Mouse (Mus musculus) T-cell, adult 2 months (primary cell): ENCODE data around the gene Antxr1.

ENCODE experiments used
- DNase-seq: peaks from one replicate; pipeline ENCODE4 v3.0.0; 2022; ENCODE audit warnings: low spot score

Antxr1 gene

DNA sequence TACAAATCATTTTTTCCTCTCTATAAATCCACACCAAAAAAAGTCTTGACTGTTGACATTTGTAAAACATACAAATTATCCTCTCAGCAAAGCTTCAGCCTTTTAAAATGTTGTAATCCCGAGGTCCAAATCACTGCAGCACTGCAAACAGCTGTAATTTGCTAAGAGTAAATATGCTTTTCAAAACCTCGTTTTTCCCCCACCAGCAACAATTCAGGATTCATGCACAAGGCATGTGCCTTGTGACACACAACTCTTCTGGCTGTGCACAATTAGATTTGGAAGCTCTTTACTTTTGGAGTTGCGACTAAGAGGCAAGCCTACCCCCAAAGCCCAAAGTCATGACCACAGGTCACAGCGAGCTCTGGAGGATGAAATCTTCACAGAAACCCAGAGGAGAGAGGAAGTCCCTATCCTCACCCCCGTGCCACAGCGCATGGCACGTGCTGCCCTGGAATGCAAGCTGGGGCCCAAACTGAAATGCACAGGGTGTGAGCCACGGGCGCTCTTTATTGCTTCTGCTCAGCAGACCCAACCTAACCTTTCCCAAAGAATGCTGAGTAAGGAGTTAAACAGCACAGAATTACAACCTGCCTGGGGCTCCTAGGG is 87.3 kb downstream of the Antxr1 start:
- DNase-seq: no peak

DNA sequence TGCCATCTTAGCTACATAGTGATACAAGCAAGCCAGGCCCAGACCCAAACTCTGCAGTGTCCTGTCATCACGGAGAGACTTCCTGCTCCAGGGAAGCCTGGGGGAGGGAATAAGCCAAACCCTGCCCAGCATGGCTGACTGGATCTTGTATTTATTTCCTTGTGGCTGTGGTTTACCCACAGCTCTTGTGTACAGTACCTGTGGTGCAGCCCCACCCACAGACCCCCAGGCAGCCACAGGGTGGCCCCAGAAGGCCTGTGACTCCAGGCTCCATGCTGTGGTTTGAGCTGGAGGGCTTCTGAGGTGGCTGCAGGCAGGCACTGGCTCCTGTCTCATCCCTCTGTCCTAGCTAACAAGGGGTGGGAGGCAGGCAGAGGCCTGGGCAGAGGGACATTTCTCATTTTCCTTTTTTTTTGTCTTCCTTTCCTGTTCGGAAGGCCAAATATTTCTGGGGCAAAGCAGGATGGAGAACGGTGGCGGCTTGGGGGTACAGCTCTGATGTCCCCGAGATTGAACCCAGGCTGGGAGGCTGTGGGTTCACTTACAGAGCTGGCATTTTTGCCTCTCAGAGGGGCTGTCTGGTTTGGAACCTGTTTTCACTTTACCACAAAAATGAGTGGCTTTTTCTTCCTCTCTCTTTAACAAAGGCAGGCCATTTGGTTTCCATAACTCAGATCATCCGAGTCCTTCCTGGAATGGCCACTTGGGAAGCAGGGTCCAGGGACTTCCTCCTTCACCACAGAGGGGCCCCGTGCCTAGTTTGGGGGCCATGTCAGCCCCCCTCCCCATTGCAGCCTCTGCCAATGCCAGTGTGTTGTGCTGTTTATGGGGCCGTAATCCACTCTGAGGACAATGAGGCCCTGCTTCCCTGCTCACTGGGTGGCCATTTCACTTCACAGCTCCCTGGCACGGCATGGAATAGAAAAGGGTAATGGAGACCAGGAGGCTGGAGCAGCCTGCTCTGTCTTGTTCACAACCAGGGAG is 91.2 kb downstream of the Antxr1 start:
- peak; percentile 12 for DNase-seq

DNA sequence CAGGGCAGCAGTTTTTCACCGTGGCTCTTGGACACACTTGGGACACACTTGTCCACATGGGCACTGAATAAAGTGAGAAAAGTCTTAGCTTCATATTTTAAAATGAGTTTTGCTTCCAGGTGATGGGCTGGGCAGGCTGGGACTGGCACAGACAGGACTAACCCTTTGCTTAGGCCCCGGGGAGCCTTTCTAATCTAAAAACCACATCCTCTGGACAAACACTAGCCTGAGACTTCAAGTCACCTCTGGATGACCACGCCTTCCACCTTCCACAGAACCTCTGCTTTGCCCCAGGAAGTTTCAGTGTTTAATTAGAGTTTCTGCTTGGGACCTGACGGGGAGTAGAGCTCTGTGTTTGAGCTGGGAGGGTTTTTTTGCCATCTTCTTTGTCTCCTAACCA is 98.4 kb downstream of the Antxr1 start:
- DNase-seq: no peak

DNA sequence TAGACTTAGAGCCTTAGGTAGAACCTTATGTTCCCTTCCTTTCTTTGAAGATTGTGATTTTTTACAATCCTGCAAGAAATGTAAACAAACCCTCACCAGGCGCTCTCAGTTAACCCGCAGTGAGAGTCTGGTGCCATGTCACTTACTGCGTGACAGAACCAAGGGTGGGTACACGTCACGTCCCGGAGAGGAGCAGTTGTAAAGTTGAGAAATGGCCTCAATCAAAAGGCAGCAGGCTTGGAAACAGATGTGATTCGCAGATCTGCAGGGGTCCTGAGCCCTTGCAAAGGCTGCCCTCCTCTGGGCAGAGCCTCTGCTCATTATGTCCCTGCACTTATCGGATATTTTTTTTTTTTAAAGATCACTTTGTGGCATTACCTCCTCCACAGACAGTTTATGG is 99.6 kb downstream of the Antxr1 start:
- no peak for DNase-seq

DNA sequence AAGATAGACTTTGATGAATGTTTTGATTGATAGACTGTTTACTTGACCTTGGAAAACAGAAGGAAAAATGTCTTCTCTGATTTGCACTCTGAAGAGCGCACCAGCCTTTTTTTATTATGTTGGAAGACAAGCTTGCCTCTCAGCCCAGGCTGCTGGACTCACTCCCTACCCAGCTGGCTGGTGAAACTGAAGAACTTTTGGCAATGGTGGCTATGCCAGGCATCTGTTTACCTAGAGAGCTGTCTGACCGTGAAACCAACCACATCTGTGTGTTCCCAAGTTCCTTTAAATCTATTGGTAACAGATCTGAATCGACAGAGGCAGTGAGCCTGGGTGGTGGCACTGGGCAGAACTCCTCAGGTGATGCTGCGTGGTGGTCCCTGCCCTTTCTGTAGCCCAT is 102.5 kb downstream of the Antxr1 start:
- DNase-seq: no peak

DNA sequence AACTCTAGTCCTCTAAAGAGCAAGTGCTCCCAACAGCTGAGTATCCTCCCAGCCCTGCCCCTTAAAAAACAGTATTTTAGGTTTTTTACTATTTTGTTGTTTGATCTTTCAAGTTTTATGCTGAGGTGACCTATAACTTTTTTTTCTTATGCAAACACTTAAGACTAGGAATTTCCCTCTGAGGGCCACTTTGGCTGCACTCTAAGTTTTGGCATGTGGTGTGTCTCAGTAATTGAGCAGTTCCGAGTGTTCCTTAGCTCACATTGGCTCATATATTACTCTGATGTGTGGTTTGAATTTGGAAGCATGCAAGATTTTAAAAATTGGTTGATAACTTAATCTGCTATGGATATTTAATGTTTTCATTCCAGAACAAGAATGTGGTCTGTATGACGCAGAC is 105.6 kb downstream of the Antxr1 start:
- no peak for DNase-seq

DNA sequence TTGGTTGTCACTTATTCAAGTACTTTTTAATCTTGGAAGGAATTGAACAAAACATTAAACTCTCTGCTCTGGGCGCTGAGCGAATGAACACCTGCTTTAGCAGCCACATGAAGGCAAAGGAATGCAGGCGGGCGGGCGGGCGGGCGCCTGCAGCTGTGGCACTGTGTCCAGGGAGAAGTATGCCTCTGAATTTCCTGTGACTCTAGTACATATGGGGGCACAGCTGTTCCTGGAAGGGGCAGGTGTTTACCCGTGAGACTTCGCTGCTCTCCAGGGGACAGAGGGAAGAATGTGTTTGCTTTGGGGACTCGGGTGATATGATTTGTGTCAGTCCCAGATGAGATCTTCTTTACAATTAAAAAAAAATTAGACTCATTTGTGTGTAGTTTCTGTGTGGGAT is 107.7 kb downstream of the Antxr1 start:
- no peak for DNase-seq

DNA sequence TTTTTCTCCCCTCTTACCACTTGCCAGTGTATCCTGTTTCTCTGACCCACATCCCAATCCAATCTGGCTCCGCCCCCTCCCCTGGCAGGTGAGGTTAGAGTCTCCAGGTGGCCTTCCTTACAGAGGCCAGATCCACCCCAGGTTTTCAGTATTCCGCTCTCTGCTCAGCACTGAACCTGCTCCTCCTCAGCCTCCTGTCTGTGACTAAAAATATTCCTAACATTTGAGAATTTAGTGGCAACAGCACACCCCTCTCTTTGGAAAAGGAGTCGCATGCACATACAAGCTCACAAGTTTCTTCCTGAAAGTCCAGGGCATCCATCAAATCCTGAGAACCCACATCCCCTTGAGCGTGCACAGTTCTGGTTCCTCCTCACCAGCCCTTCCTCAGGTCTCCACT is 109.3 kb downstream of the Antxr1 start:
- no peak for DNase-seq

DNA sequence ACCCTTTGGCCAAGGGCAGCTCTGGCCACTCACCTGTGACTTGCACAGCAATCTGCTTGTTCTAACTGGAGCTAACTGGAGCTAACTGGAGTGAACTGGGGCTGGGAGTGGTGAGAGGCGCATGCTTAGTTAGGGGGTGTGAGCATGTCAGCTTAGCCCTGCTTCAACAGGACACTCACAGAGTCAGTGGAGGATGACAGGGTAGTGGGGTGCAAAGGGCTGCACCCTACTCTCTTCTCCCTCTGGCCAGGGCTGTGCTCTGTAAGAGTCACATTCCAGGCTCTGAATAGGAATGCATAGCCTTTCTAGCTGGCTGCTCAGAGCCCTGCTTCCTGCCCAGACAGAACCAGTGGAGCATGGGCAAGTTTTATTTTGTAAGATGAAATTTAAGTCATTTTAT is 110.3 kb downstream of the Antxr1 start:
- DNase-seq: no peak

DNA sequence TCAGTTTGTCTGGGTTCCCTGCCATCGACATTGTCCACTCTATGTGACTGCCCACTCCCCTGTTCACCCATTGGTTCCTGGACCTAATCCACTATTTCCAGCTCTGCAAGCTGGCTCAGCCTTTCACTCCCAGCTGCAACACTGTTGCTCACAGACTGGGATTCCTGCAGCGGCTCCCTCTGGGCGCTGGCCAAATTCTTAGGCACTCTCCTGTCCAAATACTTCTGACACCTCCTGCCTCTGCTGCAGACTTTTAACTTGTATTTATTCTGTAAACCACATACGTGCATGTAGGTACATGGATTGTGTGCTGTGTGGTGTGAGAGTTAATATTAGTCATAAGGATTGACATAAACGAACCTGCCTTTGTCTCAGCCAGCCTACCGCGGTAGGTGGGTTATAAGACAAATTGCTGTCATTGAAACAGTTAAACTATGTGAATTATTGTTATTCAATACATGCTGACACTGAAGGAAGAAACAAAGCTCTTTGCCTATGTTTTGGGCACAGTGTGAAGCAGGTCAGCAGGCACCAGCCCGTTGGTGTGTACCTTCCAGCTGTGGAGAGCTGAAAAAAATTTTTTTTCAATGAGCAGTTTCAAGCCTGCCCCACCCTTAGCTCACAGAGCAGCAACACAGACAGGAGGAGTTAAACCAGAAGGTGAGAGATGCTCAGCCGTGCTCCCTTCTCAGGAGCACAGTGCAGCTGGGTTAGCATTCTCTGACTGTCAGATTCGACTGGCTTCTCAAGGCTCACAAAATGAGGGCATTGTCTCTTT is 112.6 kb downstream of the Antxr1 start:
- DNase-seq: no peak

DNA sequence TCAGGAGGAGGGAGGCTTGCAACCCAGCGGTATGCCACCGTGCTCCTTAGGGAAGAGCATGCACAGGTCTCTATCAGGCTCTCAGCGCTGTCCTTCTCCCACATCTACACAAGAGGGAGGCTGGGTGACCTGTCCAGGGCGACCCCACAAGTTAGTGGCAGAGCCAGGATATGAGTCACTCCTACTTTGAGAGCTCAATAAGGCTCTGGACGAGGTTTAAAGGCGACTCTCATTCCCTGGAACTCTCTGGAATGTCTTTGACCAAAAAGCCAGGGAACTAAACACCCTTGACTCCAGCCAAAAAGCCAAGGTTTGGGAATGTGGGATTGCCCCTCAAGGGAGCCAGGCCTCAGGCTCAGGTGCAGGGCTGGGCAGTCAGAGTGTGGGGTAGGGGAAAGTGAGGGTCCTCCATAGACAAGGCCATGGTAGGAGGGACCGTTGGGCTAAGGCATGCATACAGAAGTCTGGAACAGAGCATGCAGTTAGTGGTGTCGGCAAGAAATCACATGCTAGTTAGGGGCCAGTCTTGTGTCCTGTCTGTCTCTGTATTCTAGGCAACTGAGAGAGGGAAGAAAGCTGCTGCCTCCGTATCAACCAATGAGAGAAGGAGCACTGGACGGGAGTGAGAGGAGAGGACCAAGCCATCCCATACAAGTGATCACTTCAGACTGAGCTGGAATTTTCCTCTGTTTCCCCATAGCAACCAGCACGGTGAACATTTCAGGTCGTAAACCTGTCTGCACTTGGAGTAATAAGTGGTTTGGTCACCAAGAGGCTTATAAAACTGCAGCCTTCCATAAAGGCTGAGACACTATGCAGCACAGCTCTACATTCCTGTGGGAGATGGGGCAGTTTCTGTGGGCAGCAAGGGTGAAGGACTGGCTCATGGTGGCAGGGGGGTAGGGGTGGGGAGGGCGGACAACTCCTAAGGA is 116.3 kb downstream of the Antxr1 start:
- no peak for DNase-seq

DNA sequence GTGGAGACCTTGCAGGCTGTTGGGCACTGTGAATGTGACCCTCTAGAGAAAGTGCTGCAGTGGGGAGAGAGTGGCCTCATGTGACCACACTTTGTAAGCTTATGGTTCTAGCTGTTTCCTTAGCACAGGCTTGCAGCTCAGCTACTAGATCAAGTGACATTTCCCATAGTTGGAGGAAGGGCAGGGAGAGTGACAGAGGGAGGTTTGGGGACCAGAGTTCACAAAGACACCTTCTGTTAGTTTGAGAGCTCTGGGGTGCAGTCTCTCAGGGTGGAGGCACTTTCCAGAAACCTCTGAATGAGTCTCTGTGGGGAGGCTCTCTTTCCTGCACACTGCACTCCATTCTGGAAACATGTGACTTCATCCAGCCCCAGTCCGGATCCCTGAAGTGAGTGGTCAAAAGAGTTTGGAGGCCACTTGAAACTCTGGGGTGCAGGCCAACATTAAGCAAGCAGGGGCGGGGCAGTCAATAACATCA is 119.5 kb downstream of the Antxr1 start:
- no peak for DNase-seq

DNA sequence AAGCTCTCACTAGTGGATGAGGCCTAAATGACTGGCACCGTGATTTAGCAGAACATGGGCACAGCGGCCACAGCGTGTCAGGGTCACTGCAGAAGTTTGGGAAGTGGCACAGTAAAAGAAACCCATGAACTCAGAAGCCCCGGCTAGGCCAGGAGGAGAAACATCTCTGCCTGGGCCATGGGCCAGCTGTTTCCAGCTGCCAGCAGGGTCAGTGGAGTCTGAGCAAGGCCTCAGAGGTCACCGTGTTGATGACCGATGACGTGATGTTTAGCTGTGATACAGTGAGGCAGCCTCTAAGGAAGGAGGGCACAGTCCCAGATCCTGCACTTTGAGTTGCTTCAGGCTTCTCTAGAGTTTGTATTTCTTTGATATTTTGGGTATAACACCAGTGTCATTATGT is 122.4 kb downstream of the Antxr1 start:
- DNase-seq: no peak

DNA sequence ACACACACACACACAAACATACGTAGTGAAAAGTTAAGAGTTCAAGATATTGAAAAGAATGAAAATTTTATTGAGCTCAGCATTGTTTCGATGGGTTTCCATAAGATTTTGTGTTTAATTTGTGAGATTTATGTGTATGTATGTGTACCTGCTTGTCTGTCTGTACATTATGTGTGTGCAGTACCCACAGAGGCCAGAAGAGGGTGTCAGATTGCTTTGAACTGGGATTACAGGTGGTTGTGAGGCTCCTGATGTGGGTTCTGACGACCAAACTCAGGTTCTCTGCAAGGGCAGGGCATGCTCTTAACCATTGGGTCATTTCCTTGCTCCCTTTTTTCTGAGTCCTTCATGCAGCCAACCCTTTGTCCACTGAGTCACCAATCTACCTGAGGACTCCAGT is 124.1 kb downstream of the Antxr1 start:
- no peak for DNase-seq

DNA sequence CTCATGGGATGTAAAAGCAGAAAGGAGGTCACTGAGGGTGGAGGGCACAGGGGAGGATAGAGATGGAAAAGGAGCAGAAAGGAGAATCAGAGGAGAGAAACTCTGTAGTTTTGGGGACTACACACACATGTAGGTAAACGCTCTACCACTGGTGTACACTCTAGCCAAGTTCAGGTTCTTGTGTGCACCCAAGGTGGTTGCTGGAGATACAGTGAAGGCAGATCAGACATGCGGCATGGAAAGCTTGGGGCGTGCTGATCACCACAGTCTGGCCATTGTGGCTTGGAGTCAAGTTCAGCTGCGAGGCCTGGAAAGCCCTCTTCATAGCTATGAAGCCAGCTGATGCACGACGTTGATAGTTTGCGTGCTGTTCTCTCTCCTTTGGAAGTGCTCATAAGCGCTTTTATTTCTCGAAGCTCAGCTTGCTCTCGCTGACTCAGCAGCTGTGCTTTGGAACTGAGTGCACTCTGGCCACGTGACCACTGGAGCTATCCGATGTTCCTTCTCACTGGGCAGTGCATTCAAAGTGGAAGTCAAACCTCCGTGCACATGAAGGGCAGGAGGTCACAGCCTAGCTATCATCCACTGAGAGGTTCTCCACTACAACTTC is 128.1 kb downstream of the Antxr1 start:
- no peak for DNase-seq

DNA sequence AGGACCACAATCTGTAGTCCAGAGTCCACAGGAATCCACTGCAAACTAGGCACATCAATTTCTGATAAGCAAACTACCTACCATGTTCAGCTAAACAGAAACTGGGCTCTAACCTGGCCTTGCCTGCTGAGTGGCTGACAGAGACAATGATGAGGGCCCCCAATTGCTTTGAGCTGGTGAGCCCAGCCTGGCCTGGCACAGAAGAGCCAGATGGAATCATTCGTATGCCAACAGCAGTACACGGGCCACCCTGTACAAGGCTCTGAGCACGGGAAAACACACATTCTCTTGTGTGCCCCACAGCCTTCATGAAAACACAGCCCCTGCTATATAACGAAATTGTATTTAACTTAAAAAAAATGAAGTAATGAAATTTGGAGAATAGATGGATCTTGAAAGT is 128.8 kb downstream of the Antxr1 start:
- no peak for DNase-seq

DNA sequence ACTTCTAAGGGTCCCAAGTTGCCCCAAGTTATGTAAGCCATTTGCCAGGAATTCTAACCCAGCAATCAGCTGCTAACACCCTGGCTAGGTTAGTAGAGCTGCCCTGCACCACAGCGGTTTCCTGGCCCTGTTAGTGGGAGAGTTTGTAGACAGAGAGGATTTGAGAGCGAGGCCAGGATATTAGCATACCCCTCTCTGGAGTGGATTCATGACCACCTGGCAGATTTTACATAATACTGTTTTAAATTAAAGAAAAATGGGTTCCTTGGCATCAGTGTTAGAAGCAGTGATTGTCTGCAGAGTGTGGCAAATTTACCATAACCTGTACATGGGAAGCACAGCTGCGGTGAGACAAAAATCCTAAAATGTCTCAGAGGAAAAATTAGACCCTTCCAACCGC is 132.2 kb downstream of the Antxr1 start:
- DNase-seq: no peak

DNA sequence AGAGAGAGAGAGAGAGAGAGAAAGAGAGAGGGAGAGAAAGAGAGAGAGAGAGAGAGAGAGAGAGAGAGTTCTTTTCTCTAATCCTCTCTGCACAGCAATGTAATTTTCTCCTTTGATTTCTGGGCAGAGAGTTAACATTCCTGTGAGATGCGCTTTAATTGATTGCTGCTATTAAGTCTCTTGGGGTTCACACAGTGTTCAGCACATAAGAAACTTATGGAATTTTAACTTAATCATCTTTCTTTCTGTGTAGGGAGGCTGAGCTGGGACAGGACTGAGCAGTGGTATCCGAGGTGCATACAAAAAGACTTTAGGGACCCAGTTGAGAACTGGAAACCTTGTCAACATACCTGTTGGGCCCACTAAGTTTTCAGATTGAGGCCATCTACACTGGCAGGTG is 132.6 kb downstream of the Antxr1 start:
- no peak for DNase-seq

DNA sequence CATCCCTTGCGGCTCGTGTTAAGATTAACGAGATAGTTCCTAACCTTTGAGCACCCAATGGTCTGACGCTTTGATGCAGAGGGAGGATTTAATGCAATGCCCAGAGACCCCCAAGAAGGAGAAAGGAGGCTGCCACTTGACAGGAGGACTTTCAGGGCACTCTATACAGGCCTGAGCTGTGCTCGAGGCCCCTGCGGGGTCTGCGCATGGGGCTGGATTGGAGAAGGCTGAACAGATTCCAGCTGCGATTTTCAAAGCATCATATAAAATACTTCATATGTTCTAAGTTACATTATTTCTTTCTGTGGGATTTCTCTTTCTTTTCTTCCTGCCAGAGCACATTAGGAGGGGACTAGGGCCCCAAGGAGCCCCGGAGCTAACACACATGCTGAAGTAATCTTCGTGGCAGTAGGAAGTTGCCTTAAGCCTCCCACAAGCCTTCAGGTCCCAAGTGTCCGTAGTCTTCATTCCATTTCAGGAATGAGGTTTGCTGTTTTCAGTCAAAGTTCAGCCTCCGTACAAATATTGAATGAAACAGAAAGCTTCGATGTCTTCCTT is 133.5 kb downstream of the Antxr1 start:
- no peak for DNase-seq

DNA sequence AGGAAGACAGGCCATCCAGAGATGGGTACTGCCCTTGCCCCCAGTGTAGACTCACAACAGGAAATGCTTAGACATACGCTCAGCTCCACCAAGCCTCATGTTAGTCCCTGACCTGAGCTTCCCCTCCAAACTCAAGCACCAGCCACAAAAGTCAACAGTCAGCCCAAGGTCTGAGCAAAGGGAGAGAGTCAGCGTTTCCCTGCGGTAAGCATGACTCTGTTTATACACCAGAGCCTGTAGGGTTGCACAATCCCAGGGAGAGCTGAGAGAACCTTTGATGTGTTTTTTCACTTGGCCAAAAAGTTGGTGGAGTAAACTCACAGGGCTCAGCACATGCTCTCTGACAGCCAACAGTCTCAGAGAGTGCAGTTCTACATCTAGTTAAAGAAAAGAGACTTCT is 145.9 kb downstream of the Antxr1 start:
- no peak for DNase-seq

DNA sequence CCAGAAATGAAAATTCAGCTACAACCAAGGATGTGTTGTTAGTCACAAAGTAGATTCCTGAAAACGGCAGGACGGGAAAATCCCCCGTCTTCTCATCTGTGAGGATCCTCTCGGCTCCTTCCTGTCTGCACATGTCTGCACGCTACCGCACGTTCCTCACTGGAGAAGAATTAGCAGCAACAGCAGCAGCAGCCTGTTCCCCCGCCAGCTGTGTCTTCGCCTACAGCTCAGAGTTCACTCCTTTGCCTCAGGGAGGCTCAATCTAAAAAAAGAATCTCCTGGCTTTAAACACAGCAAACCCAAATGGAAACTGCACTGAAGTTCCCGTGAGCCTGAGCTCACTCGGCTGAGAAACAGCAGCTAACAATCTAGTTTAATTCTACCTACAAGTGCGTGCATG is 148.6 kb downstream of the Antxr1 start:
- no peak for DNase-seq
